Mouse (Mus musculus) liver, embryonic 13.5 days (tissue): ENCODE data around the gene Vkorc1. TPM values are rescaled to one million over a fixed set of nuclear protein-coding genes. Genes with fewer than 3 reads are reported as not detected.
A peak's percentile ranks its signal among the peaks of the same experiment; 100 is the strongest.
"Not testable (repeated sequence)": the region's sequence is repeated elsewhere in the genome, so short reads cannot be mapped to it uniquely, and the experiment has no call there.

Source experiments
- ATAC-seq: fragments of 200-750 bp; cut with Nextera tagmentation; 2 replicates; pipeline ENCODE4 v1.8.0; 2017; ENCODE audit warnings: low read depth, mild to moderate bottlenecking, moderate number of reproducible peaks, moderate library complexity
- DNase-seq: peaks from one replicate; pipeline ENCODE4 v3.0.0; 2022
- H3K27ac ChIP-seq: fragments of 300-500 bp; sonication (generic); 2 replicates; pipeline ENCODE4 v1.5.1; 2015; ENCODE audit warnings: moderate library complexity, mild to moderate bottlenecking, inconsistent platforms
- H3K27me3 ChIP-seq: fragments of 300-500 bp; sonication (generic); 2 replicates; pipeline ENCODE4 v1.6.1; 2015; ENCODE audit warnings: mild to moderate bottlenecking, inconsistent platforms
- H3K36me3 ChIP-seq: fragments of 300-500 bp; sonication (generic); 2 replicates; pipeline ENCODE4 v1.6.1; 2015; ENCODE audit warnings: mild to moderate bottlenecking, inconsistent platforms
- H3K4me1 ChIP-seq: fragments of 300-500 bp; sonication (generic); replicated peaks from 2 replicates; pipeline ENCODE4 v1.6.1; 2015; ENCODE audit warnings: inconsistent platforms
- H3K4me2 ChIP-seq: fragments of 300-500 bp; sonication (generic); 2 replicates; pipeline ENCODE4 v1.6.1; 2015; ENCODE audit warnings: inconsistent platforms, mild to moderate bottlenecking, moderate library complexity
- H3K4me3 ChIP-seq: fragments of 300-500 bp; sonication (generic); replicated peaks from 2 replicates; pipeline ENCODE4 v1.5.1; 2015; ENCODE audit warnings: mild to moderate bottlenecking, inconsistent platforms
- H3K9ac ChIP-seq: fragments of 300-500 bp; sonication (generic); 2 replicates; pipeline ENCODE4 v1.6.1; 2015; ENCODE audit warnings: mild to moderate bottlenecking, inconsistent platforms
- H3K9me3 ChIP-seq: fragments of 300-500 bp; sonication (generic); replicated peaks from 2 replicates; pipeline ENCODE4 v1.6.1; 2016; ENCODE audit warnings: inconsistent platforms
- WGBS: fragments of 180-500 bp; shearing (Covaris S2); methylation state at CpG from one replicate; pipeline ENCODE4 v1.1.7; 2015; ENCODE audit not compliant: insufficient replicate concordance; 5-methylcytosine and 5-hydroxymethylcytosine counted together
- polyA plus RNA-seq: library from polyadenylated mRNA; unstranded; fragments of >200 nt; fragmentation: Nextera tagmentation; extraction: Ambion mirVana; gene quantifications from 2 replicates; pipeline ENCODE4 v1.2.1, GENCODE M21; 2015

Vkorc1 gene
- polyA plus RNA-seq, 1 experiment from 2014 or later: 86.9 TPM

GRCm38 (mm10) chr7:127895891-127896290, 474 bp upstream of the Vkorc1 start:
- 0 out of 2 replicates have a peak, but pooled peaks have one; percentile 1 for ATAC-seq
- Histone ChIP-seq H3K4me1 (peaks cover 64% of the 10 kb centered on the region), H3K9ac (peak overlapping the region; percentile 19; the same call in 1 of the 2 replicates), H3K4me2 (peak overlapping the region; percentile 90), H3K27ac (peak overlapping the region; percentile 77), H3K4me3 (peak overlapping the region; percentile 70), H3K36me3 (peaks cover 25% of the 10 kb centered on the region)
- DNase-seq, H3K27me3 ChIP-seq, H3K9me3 ChIP-seq: not testable (repeated sequence)
- 53% methylated on average over 7 of the region's 7 CpGs for WGBS

GRCm38 (mm10) chr7:127894480-127894879, 937 bp downstream of the Vkorc1 start:
- ATAC-seq: no peak

GRCm38 (mm10) chr7:127890798-127891197, 4.6 kb downstream of the Vkorc1 start, which contains the start of gene Prss53:
Gene Prss53, minus strand, starts transcription at chr7:127890970.
- H3K27me3 ChIP-seq: no peaks in the 10 kb centered on the region
- peaks cover 65% of the 10 kb centered on the region for H3K36me3 ChIP-seq
- no peaks in the 10 kb centered on the region for H3K9me3 ChIP-seq
- H3K4me2 ChIP-seq: no peak within 1 kb of the TSS
- H3K27ac ChIP-seq: 0 out of 2 replicates have a peak within 1 kb of the TSS, but pooled peaks have one; percentile 13
- H3K4me3 ChIP-seq: no peak within 1 kb of the TSS
- WGBS: 55% methylated on average over 4 of the region's 4 CpGs
- 0 out of 2 replicates have a peak within 1 kb of the TSS, but pooled peaks have one; percentile 5 for H3K9ac ChIP-seq
- peaks cover 23% of the 10 kb centered on the region for H3K4me1 ChIP-seq
- no peak for ATAC-seq
- DNase-seq: no peak

More at GRCm38 (mm10) chr7:127894480-127894879, 937 bp downstream of the Vkorc1 start:
- H3K36me3 ChIP-seq: peaks cover 28% of the 10 kb centered on the region
- peak overlapping the region; percentile 70 for H3K4me3 ChIP-seq
- H3K4me2 ChIP-seq: peak overlapping the region; percentile 90
- H3K4me1 ChIP-seq: peaks cover 50% of the 10 kb centered on the region
- H3K9me3 ChIP-seq: no peaks in the 10 kb centered on the region
- peak overlapping the region; percentile 79 for H3K9ac ChIP-seq
- 75% methylated on average over 5 of the region's 5 CpGs for WGBS
- H3K27ac ChIP-seq: peak overlapping the region; percentile 86
- no peak for DNase-seq
- no peaks in the 10 kb centered on the region for H3K27me3 ChIP-seq

DNA sequence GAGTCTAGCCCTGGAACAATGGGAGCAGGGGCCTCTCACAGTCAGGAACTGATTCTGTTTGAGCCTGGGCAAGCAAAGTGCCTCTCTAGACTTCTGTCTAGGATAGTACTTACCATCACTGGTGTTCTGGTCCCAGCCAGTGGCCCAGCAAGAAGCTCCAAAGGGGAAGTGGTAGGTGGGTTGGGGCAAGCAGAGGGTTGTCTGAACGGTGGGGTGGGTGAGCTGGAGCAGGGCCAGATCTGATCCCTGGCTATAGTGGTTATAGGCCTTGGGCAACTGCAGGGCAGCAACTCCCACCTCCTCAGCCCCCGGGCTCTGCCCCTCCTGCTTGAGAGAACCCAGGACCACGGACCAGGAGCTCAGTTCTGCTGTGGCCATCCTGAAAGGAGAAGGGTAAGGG, 6.6 kb downstream of the Vkorc1 start:
- no peak for DNase-seq
- ATAC-seq: no peak
- no peak overlapping the region for H3K9ac ChIP-seq
- no peak overlapping the region for H3K4me2 ChIP-seq
- H3K9me3 ChIP-seq: no peaks in the 10 kb centered on the region
- H3K4me3 ChIP-seq: no peak overlapping the region
- peaks cover 84% of the 10 kb centered on the region for H3K36me3 ChIP-seq
- H3K27me3 ChIP-seq: no peaks in the 10 kb centered on the region
- H3K27ac ChIP-seq: no peak overlapping the region
- WGBS: 57% methylated on average over 3 of the region's 3 CpGs
- H3K4me1 ChIP-seq: peaks cover 20% of the 10 kb centered on the region

GRCm38 (mm10) chr7:127887781-127888180, 7.6 kb downstream of the Vkorc1 start:
- 75% methylated on average over 3 of the region's 3 CpGs for WGBS
- peaks cover 85% of the 10 kb centered on the region for H3K36me3 ChIP-seq

GRCm38 (mm10) chr7:127887191-127887590, 8.2 kb downstream of the Vkorc1 start:
- ATAC-seq (0 out of 2 replicates have a peak, but pooled peaks have one; percentile 15), DNase-seq (no peak)
- no peak overlapping the region for H3K9ac ChIP-seq
- H3K36me3 ChIP-seq: peaks cover 85% of the 10 kb centered on the region
- 83% methylated on average over 8 of the region's 8 CpGs for WGBS
- H3K4me2 ChIP-seq: no peak overlapping the region
- H3K27me3 ChIP-seq: no peaks in the 10 kb centered on the region
- H3K27ac ChIP-seq: no peak overlapping the region
- H3K4me3 ChIP-seq: no peak overlapping the region
- peaks cover 10% of the 10 kb centered on the region for H3K9me3 ChIP-seq
- H3K4me1 ChIP-seq: peaks cover 25% of the 10 kb centered on the region

More at GRCm38 (mm10) chr7:127887781-127888180, 7.6 kb downstream of the Vkorc1 start:
- no peak overlapping the region for H3K4me2 ChIP-seq
- H3K27me3 ChIP-seq: no peaks in the 10 kb centered on the region
- no peak overlapping the region for H3K9ac ChIP-seq
- H3K9me3 ChIP-seq: 0 out of 2 replicates have a peak, but pooled peaks cover 5% of the 10 kb centered on the region
- DNase-seq (no peak), ATAC-seq (no peak)
- H3K4me3 ChIP-seq: no peak overlapping the region
- no peak overlapping the region for H3K27ac ChIP-seq
- H3K4me1 ChIP-seq: peaks cover 25% of the 10 kb centered on the region

GRCm38 (mm10) chr7:127886551-127886950, 8.9 kb downstream of the Vkorc1 start:
- Histone ChIP-seq H3K9ac (no peak overlapping the region), H3K4me2 (no peak overlapping the region), H3K36me3 (peaks cover 85% of the 10 kb centered on the region), H3K4me1 (peaks cover 25% of the 10 kb centered on the region), H3K9me3 (peaks cover 17% of the 10 kb centered on the region), H3K27me3 (no peaks in the 10 kb centered on the region), H3K27ac (peak overlapping the region; percentile 38; the same call in 1 of the 2 replicates), H3K4me3 (no peak overlapping the region)
- WGBS: 78% methylated on average over 6 of the region's 6 CpGs
- no peak for DNase-seq
- no peak for ATAC-seq

GRCm38 (mm10) chr7:127885951-127886350, 9.5 kb downstream of the Vkorc1 start:
- DNase-seq (no peak), ATAC-seq (no peak)
- 47% methylated on average over 6 of the region's 6 CpGs for WGBS
- H3K9me3 ChIP-seq: peaks cover 23% of the 10 kb centered on the region
- H3K27ac ChIP-seq: peak overlapping the region; percentile 38; the same call in 1 of the 2 replicates
- no peak overlapping the region for H3K4me2 ChIP-seq
- no peak overlapping the region for H3K9ac ChIP-seq
- peaks cover 88% of the 10 kb centered on the region for H3K36me3 ChIP-seq
- H3K27me3 ChIP-seq: no peaks in the 10 kb centered on the region
- H3K4me3 ChIP-seq: no peak overlapping the region
- peaks cover 25% of the 10 kb centered on the region for H3K4me1 ChIP-seq

GRCm38 (mm10) chr7:127880431-127880830, 15.0 kb downstream of the Vkorc1 start:
- 91% methylated on average over 12 of the region's 12 CpGs for WGBS
- H3K9ac ChIP-seq: no peak overlapping the region
- H3K4me1 ChIP-seq: peaks cover 32% of the 10 kb centered on the region
- no peaks in the 10 kb centered on the region for H3K27me3 ChIP-seq
- no peak overlapping the region for H3K4me3 ChIP-seq
- H3K4me2 ChIP-seq: no peak overlapping the region
- no peak overlapping the region for H3K27ac ChIP-seq
- H3K36me3 ChIP-seq: peaks cover 80% of the 10 kb centered on the region
- H3K9me3 ChIP-seq: peaks cover 52% of the 10 kb centered on the region
- DNase-seq (no peak), ATAC-seq (no peak)

- H3K36me3 ChIP-seq: peaks cover 70% of the 10 kb centered on the region
- WGBS: 92% methylated on average over 9 of the region's 9 CpGs
Observed at GRCm38 (mm10) chr7:127879301-127879700, 16.1 kb downstream of the Vkorc1 start.

GRCm38 (mm10) chr7:127876467-127877348, 18.7 kb downstream of the Vkorc1 start, which contains the start of gene Zfp668:
Gene Zfp668, minus strand, starts transcription at chr7:127876828.
- peak within 1 kb of the TSS; percentile 96 for H3K27ac ChIP-seq
- H3K4me2 ChIP-seq: peak within 1 kb of the TSS; percentile 87
- peak within 1 kb of the TSS; percentile 93 for H3K4me3 ChIP-seq
- peaks cover 37% of the 10 kb centered on the region for H3K9me3 ChIP-seq
- under 1% methylated on average over 60 of the region's 60 CpGs for WGBS
- H3K4me1 ChIP-seq: peaks cover 40% of the 10 kb centered on the region
- H3K36me3 ChIP-seq: peaks cover 54% of the 10 kb centered on the region
- ATAC-seq (peak; percentile 76), DNase-seq (peak; percentile 84)
- H3K27me3 ChIP-seq: no peaks in the 10 kb centered on the region
- peak within 1 kb of the TSS; percentile 98 for H3K9ac ChIP-seq

More at GRCm38 (mm10) chr7:127879301-127879700, 16.1 kb downstream of the Vkorc1 start:
- DNase-seq (no peak), ATAC-seq (no peak)
- Histone ChIP-seq H3K4me2 (no peak overlapping the region), H3K4me1 (peaks cover 33% of the 10 kb centered on the region), H3K9ac (no peak overlapping the region), H3K27me3 (no peaks in the 10 kb centered on the region), H3K9me3 (peaks cover 52% of the 10 kb centered on the region), H3K4me3 (no peak overlapping the region), H3K27ac (no peak overlapping the region)
